Mouse (Mus musculus) layer of hippocampus, postnatal 25 days (tissue): ENCODE data around the gene Amn. TPM values are rescaled to one million over a fixed set of nuclear protein-coding genes. Genes with fewer than 3 reads are reported as not detected.

Experiments used
- DNase-seq, 2 experiments: peaks; one replicate each; pipeline ENCODE4 v3.0.0; 2022; ENCODE audit warnings: mixed read lengths in 2 of 2, low spot score in 1 of 2; ENCODE audit errors: extremely low spot score in 1 of 2
- total RNA-seq, 2 experiments: library from RNA; stranded (reverse); gene quantifications; 2 replicates each; pipeline ENCODE4 v1.2.3; 2021

Amn gene
- total RNA-seq, 2 experiments from 2014 or later, result 4.6 to 5.8 TPM

DNA sequence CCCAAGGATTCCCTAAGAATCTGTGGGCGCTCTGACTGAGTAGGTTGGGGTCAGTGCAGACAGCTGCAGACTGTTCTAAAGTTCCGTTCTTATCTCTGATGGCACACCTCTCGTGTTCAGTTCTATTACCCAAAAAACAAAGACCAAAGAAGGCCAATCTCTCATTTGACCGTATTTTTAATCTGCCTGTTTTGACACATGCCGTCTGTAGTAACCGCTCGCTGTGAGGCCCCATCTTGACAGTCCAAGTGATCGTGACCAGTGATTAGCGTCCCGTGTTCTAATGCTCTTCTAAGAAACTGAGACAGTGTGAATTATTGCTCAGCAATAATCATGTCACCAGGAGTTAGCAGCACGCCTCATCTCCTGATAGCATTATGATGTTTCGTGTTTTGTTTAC, 4.3 kb upstream of the Amn start:
- no peak for DNase-seq

DNA sequence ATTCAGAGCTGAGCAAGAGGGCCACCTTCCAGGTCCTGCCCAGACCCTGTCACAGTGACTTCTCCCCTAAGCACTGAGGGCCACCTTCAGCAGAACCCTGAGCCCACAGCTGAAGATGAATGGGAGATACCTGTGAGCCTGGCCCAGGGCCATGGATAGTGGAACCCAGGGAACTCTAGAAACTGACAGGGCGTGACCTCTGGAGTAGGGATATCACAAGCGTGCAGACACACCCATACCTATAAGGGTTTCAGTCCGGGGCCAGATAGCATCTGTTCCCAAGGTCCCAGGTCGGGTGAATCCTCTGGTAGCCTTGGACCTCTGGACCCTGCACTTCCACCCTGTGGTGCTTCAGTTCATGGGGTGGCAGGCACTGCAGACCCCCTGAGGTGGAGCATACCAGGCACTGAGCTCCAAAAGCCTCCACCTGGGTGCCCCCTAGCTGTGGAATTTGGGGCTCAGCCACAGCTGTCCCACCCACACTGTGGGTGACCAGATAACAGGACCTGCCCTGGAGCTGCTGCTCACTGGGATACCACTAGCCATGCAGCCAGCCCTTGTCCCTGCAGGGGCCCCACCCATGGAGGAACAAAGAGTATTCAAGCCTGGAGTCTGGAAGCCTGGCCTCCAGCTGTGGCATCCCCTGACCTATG, 3.1 kb upstream of the Amn start:
- DNase-seq, result no peak

DNA sequence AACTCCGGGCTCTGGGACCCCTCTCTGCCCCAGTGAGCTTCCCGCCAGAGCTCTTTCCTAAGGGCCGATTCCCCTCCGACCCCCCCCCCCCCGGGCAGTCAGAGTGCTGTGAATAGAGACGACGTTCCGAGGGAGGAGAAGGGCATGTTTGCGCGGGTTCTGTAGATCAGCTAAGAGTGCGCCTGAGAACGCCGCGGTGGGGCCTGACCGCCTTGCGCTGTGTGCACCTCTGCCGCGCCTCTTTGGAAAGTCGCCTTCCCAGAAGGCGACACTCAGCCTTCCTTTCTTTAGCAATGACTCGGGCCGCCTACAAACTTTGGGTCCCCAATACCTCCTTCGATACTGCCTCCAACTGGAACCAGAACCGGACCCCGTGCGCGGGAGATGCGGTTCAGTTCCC, 511 bp downstream of the Amn start:
- no peak for DNase-seq

DNA sequence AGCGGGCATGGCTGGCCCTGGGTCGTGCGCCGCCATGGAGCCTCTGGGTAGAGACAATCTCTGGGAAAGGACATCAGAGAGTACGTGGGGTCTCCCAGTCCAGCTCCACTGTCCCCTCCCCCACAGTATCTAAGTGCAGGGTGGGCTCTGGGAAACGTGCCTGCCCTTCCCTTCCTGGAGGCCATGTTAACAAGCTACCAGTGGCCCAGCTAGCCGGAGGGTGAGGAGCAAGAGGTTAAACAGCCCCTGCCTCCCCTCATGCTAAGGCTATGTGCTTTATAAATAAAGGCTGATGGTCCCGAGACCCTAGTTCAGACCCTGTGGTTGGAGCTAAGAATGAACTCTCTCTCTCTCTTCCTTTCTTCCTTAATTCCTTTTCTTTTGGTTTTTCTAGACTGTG, 1.1 kb downstream of the Amn start:
- DNase-seq, result no peak

DNA sequence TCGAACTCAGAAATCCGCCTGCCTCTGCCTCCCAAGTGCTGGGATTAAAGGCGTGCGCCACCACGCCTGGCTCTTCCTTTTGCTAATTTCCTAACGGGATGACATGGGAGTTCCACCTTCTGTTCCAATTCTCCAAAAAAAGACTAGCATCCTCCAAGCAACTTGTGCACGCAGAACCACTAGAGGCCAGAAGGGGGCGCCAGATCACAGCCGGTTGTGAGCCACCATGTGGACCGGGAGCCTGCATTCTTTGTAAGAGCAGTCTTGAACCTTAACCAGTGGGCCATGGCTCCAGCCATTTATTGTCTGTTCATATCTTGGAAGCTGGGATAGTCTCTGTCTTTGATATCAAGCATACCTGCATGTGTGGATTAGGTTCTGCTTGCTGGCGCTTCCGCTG, 1.5 kb downstream of the Amn start:
- peak; percentile 63 to 92 for DNase-seq

DNA sequence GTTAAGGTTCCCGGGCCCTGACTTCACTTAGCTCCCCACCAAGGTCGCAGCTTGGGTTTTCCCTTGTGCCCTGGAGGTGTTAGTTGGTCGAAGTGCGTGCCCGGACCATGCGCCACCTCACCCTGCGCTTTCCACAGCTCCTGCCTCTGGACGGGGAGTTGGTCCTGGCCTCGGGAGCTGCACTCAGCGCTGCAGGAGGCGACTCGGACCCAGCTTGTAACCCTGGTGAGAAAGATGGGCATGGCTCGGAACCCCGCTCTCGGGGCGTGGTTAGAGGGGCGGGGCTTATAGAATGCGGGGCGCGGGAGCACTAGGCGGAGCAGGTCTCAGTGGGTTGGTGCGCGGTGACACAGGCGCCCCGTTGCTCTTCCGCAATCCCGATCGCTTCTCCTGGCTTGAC, 3.1 kb downstream of the Amn start:
- no peak for DNase-seq

DNA sequence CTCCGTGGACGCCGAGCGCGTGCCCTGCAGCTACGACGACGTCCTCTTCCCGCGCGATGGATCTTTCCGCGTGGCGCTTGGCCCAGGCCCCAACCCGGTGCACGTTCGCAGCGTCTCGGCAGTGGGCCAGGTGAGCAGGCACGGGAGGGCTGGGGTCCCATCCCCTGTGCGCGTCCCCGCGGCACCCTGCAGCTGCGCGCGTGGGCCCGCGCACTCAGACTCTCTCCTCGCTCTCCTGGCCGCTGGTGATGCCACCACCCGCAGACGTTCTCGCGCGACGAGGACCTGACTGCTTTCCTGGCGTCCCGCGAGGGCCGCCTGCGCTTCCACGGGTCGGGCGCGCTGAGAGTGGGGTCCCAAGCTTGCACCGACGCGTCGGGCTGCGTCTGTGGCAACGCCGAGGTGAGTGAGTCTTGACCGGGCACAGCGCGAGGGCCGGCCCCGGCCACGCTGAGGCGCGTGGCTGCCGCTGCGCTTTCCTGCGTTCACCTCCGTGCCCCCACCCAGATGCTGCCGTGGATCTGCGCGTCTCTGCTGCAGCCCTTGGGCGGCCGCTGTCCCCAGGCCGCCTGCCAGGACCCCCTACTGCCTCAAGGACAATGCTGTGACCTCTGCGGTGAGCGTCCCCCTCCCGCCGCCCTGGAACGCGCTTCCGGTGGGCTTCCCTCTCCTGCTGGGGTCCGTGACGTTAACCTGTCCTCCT, 3.7 kb downstream of the Amn start:
- DNase-seq, result no peak

DNA sequence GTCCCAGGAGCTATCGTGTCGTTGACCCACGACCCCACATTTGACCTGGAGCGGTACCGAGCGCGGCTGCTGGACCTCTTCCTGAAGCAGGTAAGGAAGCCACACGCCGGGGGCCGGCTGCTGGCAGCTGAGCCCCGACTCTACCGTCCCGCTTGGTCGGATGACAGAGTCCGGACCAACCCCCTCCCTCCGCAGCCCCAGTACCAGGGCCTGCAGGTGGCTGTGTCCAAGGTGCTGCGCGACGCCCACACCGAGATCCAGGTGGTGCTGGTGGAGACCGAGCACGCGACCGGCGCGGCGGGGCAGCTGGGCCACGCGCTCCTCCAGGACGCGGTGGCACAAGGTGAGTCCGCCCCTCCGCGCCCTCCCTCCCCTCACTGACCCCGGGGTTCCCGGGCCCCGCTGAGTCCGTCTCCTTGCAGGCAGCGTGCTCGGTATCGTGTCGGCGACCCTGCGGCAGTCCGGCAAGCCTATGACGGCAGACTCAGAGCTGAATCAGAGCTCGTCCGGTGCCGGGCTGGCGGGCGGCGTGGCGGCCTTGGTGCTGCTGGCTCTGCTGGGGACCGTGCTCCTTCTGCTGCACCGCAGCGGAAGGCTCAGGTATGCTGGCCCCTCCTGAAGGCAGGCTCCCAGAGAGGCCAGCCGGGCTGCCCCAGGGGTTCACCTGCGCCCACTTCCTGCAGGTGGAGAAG, 4.4 kb downstream of the Amn start:
- no peak for DNase-seq

DNA sequence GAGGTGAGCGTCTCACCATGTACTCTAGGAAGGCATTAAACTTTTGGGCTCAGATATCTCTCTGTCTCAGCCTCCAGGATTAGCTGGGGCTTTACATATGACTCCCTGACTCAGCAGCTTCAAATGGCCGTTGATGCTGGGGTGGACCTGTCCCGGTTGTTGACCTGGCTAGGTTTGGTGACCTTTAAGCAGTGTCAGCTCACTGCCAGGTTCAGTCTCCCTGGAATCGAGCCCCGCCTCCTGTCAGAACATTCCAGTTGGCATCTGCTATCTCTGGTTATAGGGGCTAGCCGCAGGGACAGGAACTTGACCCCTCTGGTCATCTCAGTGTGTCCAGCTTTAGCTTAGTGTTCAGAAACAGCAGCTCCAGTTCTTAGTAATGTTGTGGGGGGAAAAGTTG, 5.5 kb downstream of the Amn start:
- no peak for DNase-seq

DNA sequence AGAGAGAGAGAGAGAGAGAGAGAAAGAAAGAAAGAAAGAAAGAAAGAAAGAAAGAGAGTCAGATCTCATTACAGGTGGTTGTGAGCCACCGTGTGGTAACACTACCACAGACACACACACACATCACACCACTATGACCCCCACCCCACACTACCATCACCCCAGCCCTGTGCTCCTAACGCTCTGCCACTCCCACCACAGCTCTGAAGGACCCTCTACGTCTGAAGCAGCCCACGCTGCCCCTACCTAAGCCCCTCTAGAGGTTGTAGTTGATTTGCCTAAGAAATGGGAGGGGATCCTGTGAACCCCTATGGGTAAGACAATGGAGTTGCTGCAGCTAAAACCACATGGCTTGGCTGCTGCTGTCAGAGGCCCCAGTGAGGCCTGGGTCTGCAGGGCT, 12.7 kb downstream of the Amn start:
- no peak for DNase-seq

DNA sequence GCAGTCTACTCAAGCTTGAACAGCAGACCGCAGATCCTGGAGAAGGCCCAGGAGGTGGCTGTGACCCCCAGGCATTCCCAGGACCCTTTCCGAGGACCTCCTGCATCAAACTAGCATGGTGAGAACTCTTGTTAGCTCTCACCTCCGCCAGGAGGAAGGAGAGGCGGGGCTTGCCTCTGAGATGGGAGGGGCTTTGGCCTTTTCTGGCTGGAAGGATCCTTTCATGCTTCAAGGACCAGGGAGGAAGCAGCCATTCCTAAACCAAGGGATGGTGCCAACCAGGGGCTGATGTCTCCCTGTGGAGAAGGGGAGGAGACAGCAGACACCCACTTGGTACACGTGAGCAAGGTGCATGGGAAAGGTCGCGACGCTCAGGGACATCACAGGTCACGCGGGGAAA, 13.6 kb downstream of the Amn start:
- DNase-seq, result no peak

DNA sequence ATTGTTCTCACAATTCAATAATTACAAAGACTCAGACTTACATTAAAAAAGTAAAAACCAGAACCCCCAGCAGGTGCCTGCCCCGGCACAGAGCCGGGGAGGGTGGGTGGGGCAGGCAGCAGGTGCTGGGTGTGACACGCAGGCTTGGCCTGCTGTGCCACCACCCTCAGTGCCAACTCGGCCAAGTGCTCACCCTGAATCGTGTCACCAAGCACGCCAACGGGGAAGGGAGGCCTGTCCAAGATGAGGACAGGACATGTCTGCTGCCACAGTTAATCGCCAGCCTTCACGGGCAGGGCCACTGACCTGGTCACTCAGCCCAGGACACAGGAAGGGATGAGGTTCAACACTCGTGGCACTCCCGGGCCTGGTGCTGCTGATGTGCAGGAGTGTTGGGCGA, 22.1 kb downstream of the Amn start:
- DNase-seq, result no peak

DNA sequence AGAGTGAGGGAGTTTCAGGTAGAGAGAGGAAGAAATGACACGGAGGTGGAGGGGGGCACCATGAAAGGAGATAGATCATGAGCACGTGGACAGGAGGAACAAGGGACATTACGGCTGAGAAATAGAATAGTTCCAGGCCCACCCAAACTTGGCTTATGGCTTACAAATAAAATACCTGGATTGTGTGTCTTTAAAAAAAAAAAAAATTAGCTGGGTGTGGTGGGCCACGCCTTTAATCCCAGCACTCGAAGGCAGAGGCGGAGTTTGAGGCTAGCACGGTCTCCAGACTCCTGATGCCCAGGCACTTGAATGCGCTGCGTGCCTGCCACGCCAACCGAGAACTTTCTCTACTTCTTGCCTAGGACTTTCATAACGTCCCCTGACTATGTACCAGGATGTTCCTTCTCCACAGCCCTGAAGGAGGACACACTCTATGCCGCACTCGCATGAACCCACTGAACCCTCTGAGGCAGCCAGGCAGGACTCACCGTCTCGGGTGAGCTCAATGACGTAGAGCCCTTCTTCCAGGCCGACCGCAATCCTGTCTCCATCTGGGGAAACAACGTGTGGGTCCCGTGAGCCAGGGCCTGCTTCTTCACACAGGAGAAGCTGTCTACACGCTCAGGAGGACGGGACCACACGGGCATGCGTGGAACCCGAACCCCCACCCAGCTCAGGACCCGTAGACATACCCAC, 30.6 kb downstream of the Amn start:
- DNase-seq, result no peak

DNA sequence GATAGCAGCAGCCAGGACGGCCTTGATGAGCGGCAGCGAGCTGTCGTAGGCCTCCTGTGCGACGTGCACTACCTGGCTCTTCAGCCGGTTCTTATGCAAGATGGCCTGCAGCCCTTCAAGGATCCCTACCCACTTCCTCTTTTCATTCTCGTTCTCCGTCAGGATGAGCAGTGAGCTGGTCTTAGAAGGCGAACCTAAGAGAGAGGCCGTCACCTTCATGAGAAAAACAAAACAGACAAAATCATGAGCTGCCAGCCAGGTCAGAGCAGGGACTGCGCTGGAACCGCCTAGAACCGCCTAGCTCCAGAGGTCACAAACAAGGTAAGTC, 31.1 kb downstream of the Amn start:
- DNase-seq, result no peak

DNA sequence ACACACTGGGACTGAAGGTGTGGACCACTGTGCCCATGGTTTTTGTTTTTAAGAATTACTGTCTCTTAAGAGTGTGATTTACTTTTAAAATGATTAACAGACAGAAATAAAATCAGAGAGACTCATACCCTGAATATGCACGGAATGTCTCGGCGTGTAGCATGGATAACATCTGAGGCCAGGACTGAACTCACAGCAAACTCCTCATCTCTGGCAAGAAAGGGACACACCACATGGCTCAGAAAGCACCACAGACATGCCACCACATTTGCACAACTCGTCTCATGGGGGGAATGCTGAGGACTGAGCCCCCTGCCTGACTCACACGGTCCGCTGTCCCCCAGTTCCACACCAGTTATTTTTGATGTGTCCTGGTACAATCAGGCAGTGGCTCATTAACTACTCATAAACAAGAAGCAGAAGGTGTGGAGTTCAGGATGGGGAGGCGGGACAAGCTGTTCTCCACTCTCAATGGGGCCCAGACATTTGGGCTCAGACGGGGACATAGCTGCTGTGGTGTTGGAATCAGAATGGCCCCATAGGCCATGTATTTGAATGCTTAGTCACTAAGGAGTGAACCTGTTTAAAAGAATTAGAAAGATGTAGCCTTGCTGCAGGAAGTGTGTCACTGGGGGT, 32.9 kb downstream of the Amn start:
- no peak for DNase-seq

DNA sequence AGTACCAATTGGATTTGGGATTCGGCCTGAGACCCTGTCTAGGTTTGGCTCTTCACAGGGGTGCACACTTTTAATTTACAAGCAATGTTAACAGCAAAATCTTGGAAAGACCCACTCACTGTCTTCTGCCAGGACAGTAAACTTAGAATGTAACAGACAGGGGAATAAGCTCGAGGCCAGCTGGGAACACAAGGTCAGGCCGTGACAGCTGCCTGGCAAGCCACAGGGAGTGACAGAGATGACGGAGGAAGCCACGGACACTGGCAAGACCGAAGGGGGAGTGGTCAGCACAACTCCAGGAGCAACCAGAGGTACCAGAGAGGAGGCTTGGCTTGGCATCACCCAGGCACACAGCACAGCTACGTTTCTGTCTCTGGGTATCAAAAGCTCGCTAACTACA, 35.9 kb downstream of the Amn start:
- no peak for DNase-seq

DNA sequence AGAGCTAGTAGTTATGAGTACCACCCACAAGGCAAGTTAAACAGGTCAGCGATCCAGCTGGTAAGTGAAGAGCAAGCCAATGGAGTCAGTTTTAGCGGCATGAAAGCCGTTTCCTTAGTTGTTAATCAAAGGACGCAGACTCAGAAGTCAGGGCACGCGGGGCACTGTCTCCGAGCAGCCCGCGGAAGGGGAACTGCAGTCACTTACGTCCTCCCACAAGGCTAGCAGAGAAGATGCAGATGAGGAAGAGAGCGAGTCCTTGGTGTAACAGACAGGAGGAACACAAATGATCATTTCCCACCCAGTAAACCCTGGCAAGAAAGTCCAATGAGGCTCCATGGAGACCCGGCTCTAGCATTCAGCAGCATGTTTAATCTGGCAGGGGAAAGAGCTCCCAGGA, 38.4 kb downstream of the Amn start:
- DNase-seq, result no peak

DNA sequence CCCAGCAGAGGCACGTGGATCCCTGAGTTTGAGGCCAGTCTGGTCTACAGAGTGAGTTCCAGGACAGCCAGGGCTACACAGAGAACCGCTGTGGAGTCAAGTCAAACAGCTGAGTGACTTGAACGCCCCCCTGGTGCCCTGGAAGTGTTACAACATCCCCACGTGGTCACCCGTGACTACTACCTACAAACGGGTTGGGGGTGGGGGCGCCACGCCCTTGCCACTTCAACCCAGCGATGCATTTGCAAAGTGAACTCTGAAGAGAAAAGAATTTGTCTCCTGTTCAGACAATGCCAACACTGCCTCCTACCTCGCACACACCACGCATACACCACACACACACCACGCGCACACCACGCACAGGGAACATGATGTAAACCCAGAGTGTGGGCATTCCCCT, 39.0 kb downstream of the Amn start:
- no peak for DNase-seq

DNA sequence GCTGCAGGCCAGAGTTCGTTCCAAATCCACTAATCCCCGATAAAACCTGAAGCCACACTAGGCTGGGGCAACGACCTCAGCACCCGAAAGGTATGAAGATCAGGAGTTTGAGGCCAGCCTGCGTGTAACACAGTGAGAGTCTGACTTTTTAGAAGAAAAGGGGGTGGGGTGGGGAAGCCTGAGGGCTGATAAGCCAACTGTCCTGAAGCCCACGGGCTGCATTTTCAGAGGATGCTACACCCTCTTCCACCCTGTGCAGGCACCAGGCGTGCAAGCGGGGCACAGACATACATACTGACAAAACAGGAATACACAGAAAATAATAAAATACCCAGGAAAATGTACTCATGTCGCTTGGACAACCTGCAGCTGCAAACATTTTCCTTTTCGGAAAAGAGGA, 40.9 kb downstream of the Amn start:
- no peak for DNase-seq

DNA sequence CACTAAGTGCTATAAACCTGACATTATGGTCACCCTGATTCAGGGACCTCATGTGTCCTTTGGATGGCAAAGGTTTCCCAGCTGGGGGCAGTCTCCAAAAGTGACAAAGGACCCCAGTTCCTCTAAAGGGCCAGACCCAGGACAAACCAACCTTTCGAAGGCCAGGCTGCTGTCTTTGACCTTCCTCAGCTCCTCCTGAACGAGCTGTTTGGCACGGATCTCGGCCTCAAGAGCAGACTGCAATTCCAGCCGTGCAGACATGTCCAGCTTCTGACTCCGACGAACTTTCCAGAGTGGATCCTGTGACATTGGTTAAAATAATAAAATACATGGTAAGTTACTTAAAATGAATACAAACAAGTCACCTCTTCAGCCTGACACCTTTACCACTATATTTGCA, 43.4 kb downstream of the Amn start:
- no peak for DNase-seq

DNA sequence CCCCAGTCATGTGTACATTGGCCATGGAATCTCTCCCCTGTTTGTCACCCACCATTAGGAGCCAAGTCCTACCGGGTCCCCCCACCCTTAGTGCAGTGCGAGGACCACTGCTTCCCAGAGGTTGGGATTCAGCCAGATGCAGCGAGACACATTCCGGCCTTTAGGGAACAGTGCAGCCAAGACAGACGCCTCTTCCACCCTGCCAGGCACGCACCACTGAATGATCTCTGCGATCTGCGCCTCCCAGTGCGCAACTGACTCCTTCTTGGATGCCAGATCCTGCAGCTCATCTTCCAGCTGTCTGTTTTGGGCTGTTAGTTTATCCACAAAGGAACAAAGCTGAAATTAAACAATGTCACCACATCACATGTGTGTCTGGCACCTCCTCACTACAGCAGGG, 46.8 kb downstream of the Amn start:
- DNase-seq, result no peak
